Mouse (Mus musculus): ENCODE results near the gene Cavin4. TPM values are rescaled to one million over a fixed set of nuclear protein-coding genes. Genes with fewer than 3 reads are reported as not detected.

Gene Cavin4
- polyA plus RNA-seq, 1 experiment: 119 TPM

DNA sequence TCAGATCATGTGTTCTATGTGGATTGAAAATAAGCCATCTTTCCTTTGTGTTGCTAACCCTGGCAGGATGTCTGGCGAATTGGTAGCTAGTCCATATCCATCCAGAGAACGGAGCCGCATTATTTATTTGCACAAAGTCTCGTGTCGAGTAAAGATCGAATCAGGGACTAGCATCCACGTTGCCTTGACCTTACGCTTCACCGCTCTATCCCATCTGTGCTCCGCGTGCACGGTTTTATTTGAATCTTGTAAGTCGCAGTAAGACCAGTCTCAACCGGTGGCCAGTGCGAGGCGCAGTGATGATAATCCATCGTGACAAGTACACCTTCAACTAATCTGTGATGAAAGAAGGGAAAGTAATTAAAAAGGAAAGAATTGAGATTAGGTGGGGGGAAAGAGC, 23.8 kb upstream of the Cavin4 start:
- H3K36me3 ChIP-seq (ENCODE audit: control insufficient read depth, insufficient read depth): peaks cover 22% of the 10 kb centered on the region
- H3K4me3 ChIP-seq: no peak overlapping the region
- no peaks in the 10 kb centered on the region for H3K27me3 ChIP-seq (ENCODE audit: control insufficient read depth, insufficient read depth, insufficient read length)
- H3ac ChIP-seq (ENCODE audit: control insufficient read depth, insufficient read length): no peak overlapping the region
- H3K4me2 ChIP-seq (ENCODE audit: low read depth): no peak overlapping the region
- no peaks in the 10 kb centered on the region for H3K79me2 ChIP-seq (ENCODE audit: control insufficient read depth, insufficient read depth)
- TF ChIP-seq POLR2AphosphoS2 (IDR thresholded peaks at IDR 0.05; ENCODE audit: insufficient read length, low read depth): no peak
- no peak for TF ChIP-seq E2F4 (IDR thresholded peaks at IDR 0.05; ENCODE audit: insufficient read depth)
- TF ChIP-seq USF1 (IDR thresholded peaks at IDR 0.05; ENCODE audit: low read depth): no peak
- TF ChIP-seq MYOD1 (IDR thresholded peaks at IDR 0.05; ENCODE audit: control insufficient read depth in 1 of 3, insufficient read length in 2 of 3, low read depth in 2 of 3): no peak
- no peak for TF ChIP-seq REST (IDR thresholded peaks at IDR 0.05; ENCODE audit: insufficient read depth, insufficient read length)
- no peak for TF ChIP-seq MYOG (IDR thresholded peaks at IDR 0.05; ENCODE audit: control insufficient read depth in 1 of 3, insufficient read depth in 1 of 3, insufficient read length in 2 of 3, low read depth in 2 of 3)
- no peak for TF ChIP-seq TCF3 (IDR thresholded peaks at IDR 0.05; ENCODE audit: insufficient read length, low read depth)
- TF ChIP-seq CEBPB (IDR thresholded peaks at IDR 0.05; ENCODE audit: insufficient read depth, poor library complexity, severe bottlenecking): no peak
- no peak for TF ChIP-seq POLR2A (IDR thresholded peaks at IDR 0.05; ENCODE audit: insufficient read length, low read depth)
- TF ChIP-seq MAX (IDR thresholded peaks at IDR 0.05; ENCODE audit: low read depth): no peak
- no peak for TF ChIP-seq SRF (IDR thresholded peaks at IDR 0.05; ENCODE audit: control insufficient read depth, insufficient read length, low read depth)
- TF ChIP-seq TCF12 (IDR thresholded peaks at IDR 0.05; ENCODE audit: insufficient read depth, poor library complexity, severe bottlenecking): no peak

DNA sequence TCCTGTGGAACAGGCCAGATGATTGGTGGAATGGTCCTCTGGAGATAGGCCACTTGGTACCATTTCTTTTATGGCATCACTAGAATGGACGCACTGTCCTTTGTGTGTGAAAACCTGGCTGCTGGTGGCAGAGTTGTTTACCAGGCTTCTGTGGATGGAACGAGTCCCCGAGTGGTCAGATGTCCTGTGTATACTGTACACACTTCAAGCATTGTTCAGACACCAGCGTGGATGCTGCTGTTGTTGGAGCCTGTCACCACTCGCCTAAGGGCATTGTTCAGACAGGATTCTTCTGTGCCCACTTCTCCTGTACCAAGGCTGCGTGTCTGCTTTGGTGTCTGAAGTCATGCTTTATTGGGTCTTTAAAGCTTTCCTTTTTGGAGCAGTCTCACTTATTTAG, 19.5 kb upstream of the Cavin4 start:
- Histone ChIP-seq H3K4me3 (no peak overlapping the region), H3K36me3 (ENCODE audit: control insufficient read depth, insufficient read depth) (peaks cover 25% of the 10 kb centered on the region), H3K4me2 (ENCODE audit: low read depth) (no peak overlapping the region), H3K79me2 (ENCODE audit: control insufficient read depth, insufficient read depth) (no peaks in the 10 kb centered on the region), H3K27me3 (ENCODE audit: control insufficient read depth, insufficient read depth, insufficient read length) (no peaks in the 10 kb centered on the region), H3ac (ENCODE audit: control insufficient read depth, insufficient read length) (no peak overlapping the region)
- TF ChIP-seq E2F4 (IDR thresholded peaks at IDR 0.05; ENCODE audit: insufficient read depth): no peak
- no peak for TF ChIP-seq POLR2AphosphoS2 (IDR thresholded peaks at IDR 0.05; ENCODE audit: insufficient read length, low read depth)
- TF ChIP-seq TCF3 (IDR thresholded peaks at IDR 0.05; ENCODE audit: insufficient read length, low read depth): no peak
- TF ChIP-seq CEBPB (IDR thresholded peaks at IDR 0.05; ENCODE audit: insufficient read depth, poor library complexity, severe bottlenecking): no peak
- no peak for TF ChIP-seq POLR2A (IDR thresholded peaks at IDR 0.05; ENCODE audit: insufficient read length, low read depth)
- TF ChIP-seq MYOD1 (IDR thresholded peaks at IDR 0.05; ENCODE audit: control insufficient read depth in 1 of 3, insufficient read length in 2 of 3, low read depth in 2 of 3): no peak
- TF ChIP-seq USF1 (IDR thresholded peaks at IDR 0.05; ENCODE audit: low read depth): no peak
- TF ChIP-seq TCF12 (IDR thresholded peaks at IDR 0.05; ENCODE audit: insufficient read depth, poor library complexity, severe bottlenecking): no peak
- TF ChIP-seq SRF (IDR thresholded peaks at IDR 0.05; ENCODE audit: control insufficient read depth, insufficient read length, low read depth): no peak
- TF ChIP-seq MYOG (IDR thresholded peaks at IDR 0.05; ENCODE audit: control insufficient read depth in 1 of 3, insufficient read depth in 1 of 3, insufficient read length in 2 of 3, low read depth in 2 of 3): no peak
- TF ChIP-seq REST (IDR thresholded peaks at IDR 0.05; ENCODE audit: insufficient read depth, insufficient read length): no peak
- no peak for TF ChIP-seq MAX (IDR thresholded peaks at IDR 0.05; ENCODE audit: low read depth)

DNA sequence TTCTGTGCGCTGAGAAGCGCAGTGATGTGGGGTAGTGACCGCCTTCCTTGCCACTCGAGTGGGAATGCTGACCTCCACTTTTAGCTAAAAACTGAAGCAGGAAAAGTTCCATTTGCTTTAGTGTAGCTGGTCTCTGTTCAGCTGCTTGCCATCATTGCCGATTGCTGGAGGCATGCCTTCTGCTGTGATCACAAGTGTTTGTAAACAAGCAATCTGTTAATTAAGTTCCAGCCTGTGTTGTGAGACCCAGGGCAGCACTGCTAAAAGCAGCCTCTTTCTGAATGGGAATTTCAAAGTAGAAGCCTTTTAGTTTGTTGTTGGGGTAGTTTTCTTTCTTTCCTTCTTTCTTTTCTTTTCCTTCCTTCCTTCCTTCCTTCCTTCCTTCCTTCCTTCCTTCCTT, 17.2 kb upstream of the Cavin4 start:
- Histone ChIP-seq H3K27me3 (ENCODE audit: control insufficient read depth, insufficient read depth, insufficient read length) (no peaks in the 10 kb centered on the region), H3ac (ENCODE audit: control insufficient read depth, insufficient read length) (no peak overlapping the region), H3K79me2 (ENCODE audit: control insufficient read depth, insufficient read depth) (no peaks in the 10 kb centered on the region), H3K4me3 (no peak overlapping the region), H3K36me3 (ENCODE audit: control insufficient read depth, insufficient read depth) (peaks cover 13% of the 10 kb centered on the region), H3K4me2 (ENCODE audit: low read depth) (no peak overlapping the region)
- TF ChIP-seq POLR2A (IDR thresholded peaks at IDR 0.05; ENCODE audit: insufficient read length, low read depth): no peak
- no peak for TF ChIP-seq POLR2AphosphoS2 (IDR thresholded peaks at IDR 0.05; ENCODE audit: insufficient read length, low read depth)
- no peak for TF ChIP-seq CEBPB (IDR thresholded peaks at IDR 0.05; ENCODE audit: insufficient read depth, poor library complexity, severe bottlenecking)

DNA sequence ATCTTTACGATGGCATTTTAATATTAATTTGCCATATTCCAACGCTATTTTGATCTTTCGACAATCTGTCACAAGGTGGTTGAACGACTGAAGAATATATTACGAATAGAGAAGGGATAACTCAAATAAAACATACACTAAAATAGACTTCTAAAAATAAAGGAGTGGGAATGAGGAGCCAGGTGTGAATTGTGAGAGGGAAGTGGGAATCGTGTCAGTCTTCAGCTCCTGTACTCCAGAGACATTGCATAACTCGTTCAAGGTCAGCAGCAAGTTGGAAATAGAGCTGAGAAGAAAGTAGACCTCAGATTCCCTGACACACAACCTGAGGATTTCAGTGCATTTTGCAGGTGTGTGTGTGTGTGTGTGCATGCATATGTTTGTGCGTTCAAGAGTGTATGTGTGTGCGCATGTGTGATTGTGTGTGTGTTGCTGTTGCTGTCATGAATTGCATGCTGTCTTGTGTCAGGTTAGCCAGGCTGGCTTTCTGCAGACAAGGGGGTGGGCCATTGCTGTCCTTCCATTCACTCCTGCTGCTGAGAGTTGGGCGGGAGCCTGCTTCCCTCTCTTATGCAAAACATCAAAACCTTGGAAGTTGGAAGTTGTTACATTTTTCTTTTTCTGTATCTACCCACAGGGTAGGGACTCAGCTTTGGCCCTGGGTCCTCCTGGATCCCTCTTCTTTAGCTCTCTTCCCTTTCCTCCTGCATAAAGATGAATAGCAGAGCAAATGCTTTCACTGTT, 12.5 kb upstream of the Cavin4 start:
- Histone ChIP-seq H3K36me3 (ENCODE audit: control insufficient read depth, insufficient read depth) (peaks cover 13% of the 10 kb centered on the region), H3K79me2 (ENCODE audit: control insufficient read depth, insufficient read depth) (no peaks in the 10 kb centered on the region), H3K27me3 (ENCODE audit: control insufficient read depth, insufficient read depth, insufficient read length) (no peaks in the 10 kb centered on the region), H3K4me3 (no peak overlapping the region), H3K4me2 (ENCODE audit: low read depth) (no peak overlapping the region), H3ac (ENCODE audit: control insufficient read depth, insufficient read length) (no peak overlapping the region)
- TF ChIP-seq MYOG (IDR thresholded peaks at IDR 0.05; ENCODE audit: control insufficient read depth in 1 of 3, insufficient read depth in 1 of 3, insufficient read length in 2 of 3, low read depth in 2 of 3) (no peak), TCF12 (IDR thresholded peaks at IDR 0.05; ENCODE audit: insufficient read depth, poor library complexity, severe bottlenecking) (no peak), MAX (IDR thresholded peaks at IDR 0.05; ENCODE audit: low read depth) (no peak), CEBPB (IDR thresholded peaks at IDR 0.05; ENCODE audit: insufficient read depth, poor library complexity, severe bottlenecking) (no peak), SRF (IDR thresholded peaks at IDR 0.05; ENCODE audit: control insufficient read depth, insufficient read length, low read depth) (no peak), TCF3 (IDR thresholded peaks at IDR 0.05; ENCODE audit: insufficient read length, low read depth) (no peak), MYOD1 (IDR thresholded peaks at IDR 0.05; ENCODE audit: control insufficient read depth in 1 of 3, insufficient read length in 2 of 3, low read depth in 2 of 3) (no peak), USF1 (IDR thresholded peaks at IDR 0.05; ENCODE audit: low read depth) (no peak), REST (IDR thresholded peaks at IDR 0.05; ENCODE audit: insufficient read depth, insufficient read length) (no peak), POLR2AphosphoS2 (IDR thresholded peaks at IDR 0.05; ENCODE audit: insufficient read length, low read depth) (no peak), POLR2A (IDR thresholded peaks at IDR 0.05; ENCODE audit: insufficient read length, low read depth) (no peak), E2F4 (IDR thresholded peaks at IDR 0.05; ENCODE audit: insufficient read depth) (no peak)

Measured in myocyte (in vitro differentiated cells).